Mouse (Mus musculus) right cerebral cortex, postnatal 4 days (tissue): Measurements from ENCODE around the gene Krt80.

Experiments
- DNase-seq: peaks from one replicate; pipeline ENCODE4 v3.0.0-alpha.2; 2022

The Krt80 gene

GRCm38 (mm10) chr15:101316279-101316912, 53.6 kb downstream of the Krt80 start:
- no peak for DNase-seq

GRCm38 (mm10) chr15:101315832-101316231, 54.1 kb downstream of the Krt80 start:
- DNase-seq: peak; percentile 90

- no peak for DNase-seq
Observed at GRCm38 (mm10) chr15:101315378-101315777, 54.6 kb downstream of the Krt80 start.

GRCm38 (mm10) chr15:101312006-101312405, 58.0 kb downstream of the Krt80 start:
- DNase-seq: no peak

GRCm38 (mm10) chr15:101311087-101311770, 58.7 kb downstream of the Krt80 start:
- DNase-seq: no peak

- no peak for DNase-seq
Observed at GRCm38 (mm10) chr15:101309493-101309892, 60.5 kb downstream of the Krt80 start.

- no peak for DNase-seq
Observed at GRCm38 (mm10) chr15:101308440-101309348, 61.3 kb downstream of the Krt80 start.

GRCm38 (mm10) chr15:101306459-101306858, 63.5 kb downstream of the Krt80 start:
- DNase-seq: no peak

GRCm38 (mm10) chr15:101303830-101304229, 66.1 kb downstream of the Krt80 start:
- no peak for DNase-seq

- DNase-seq: no peak
Observed at GRCm38 (mm10) chr15:101302201-101302600, 67.8 kb downstream of the Krt80 start.

GRCm38 (mm10) chr15:101300128-101300527, 69.8 kb downstream of the Krt80 start:
- DNase-seq: no peak

- no peak for DNase-seq
Observed at GRCm38 (mm10) chr15:101299480-101299960, 70.4 kb downstream of the Krt80 start.

- no peak for DNase-seq
Observed at GRCm38 (mm10) chr15:101298550-101298949, 71.4 kb downstream of the Krt80 start.

- no peak for DNase-seq
Observed at GRCm38 (mm10) chr15:101297988-101298387, 72.0 kb downstream of the Krt80 start.
